Mouse (Mus musculus): ENCODE measurements around the gene Ergic2. TPM values are rescaled to one million over a fixed set of nuclear protein-coding genes. Genes with fewer than 3 reads are reported as not detected.
A peak's percentile ranks its signal among the peaks of the same experiment; 100 is the strongest.
"Not testable (repeated sequence)": the region's sequence is repeated elsewhere in the genome, so short reads cannot be mapped to it uniquely, and the experiment has no call there.

Gene Ergic2
- polyA plus RNA-seq, 1 experiment from 2014 or later, result 207 TPM

DNA sequence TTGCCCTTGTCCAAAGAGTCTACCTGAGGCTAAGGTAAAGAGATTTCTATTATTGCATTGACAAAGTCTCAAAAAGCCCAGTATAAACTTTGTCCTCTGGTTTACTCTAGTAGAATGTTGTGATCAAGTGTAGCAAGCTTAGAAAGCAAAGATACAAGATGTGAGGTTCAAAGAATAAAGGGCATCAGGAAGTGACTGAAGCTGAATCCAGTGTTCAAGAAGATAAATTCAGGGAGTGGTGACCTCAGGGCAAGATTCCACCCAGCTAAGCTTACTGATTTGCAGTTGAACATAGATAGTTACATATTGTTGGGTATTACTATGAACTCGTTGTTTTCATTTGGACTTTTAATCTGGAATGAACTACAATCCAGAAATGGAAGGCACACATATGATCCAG lies 26.5 kb downstream of the Ergic2 start:
- no peak overlapping the region for H3K9ac ChIP-seq
- no peaks in the 10 kb centered on the region for H3K27me3 ChIP-seq (ENCODE audit: insufficient read depth, low read length)
- peaks cover 88% of the 10 kb centered on the region for H3K36me3 ChIP-seq (ENCODE audit: insufficient read depth)
- TF ChIP-seq CTCF (IDR thresholded peaks at IDR 0.05; ENCODE audit: low read depth), result no peak
- no peaks in the 10 kb centered on the region for H3K9me3 ChIP-seq (ENCODE audit: low read depth, low read length)
- no peak overlapping the region for H3K4me3 ChIP-seq (ENCODE audit: low read depth, low read length)
- DNase-seq (no peak), ATAC-seq (ENCODE audit: insufficient read depth) (no peak)
- no peak overlapping the region for H3K4me2 ChIP-seq
- WGBS, result 83% methylated on average over 1 of the region's 1 CpGs
- no peak overlapping the region for H3K27ac ChIP-seq (ENCODE audit: low read depth)
- H3K4me1 ChIP-seq (ENCODE audit: insufficient read depth), result no peaks in the 10 kb centered on the region

DNA sequence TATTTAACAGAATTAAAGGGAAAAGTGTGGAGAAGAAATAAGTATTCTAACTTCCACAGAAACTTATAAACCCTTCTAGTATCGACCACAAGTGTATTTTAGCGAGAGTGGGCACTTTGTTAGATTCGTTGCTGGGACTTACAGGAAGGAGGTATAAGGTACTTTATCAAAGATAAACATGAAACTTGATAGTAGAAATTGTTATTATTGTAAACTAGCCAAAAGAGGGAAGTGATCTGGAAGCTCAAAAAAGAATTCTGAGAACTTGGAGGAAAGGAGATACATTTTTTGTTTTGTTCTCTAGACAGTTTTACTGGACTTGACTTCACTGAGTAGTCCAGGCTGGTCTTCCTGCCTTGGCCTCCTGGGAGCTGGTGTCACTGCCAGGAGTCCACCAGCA lies 39.3 kb downstream of the Ergic2 start:
- no peak overlapping the region for H3K4me2 ChIP-seq
- H3K27me3 ChIP-seq (ENCODE audit: insufficient read depth, low read length), result no peaks in the 10 kb centered on the region
- no peaks in the 10 kb centered on the region for H3K36me3 ChIP-seq (ENCODE audit: insufficient read depth)
- H3K4me3 ChIP-seq (ENCODE audit: low read depth, low read length), result no peak overlapping the region
- 56% methylated on average over 3 of the region's 3 CpGs for WGBS
- H3K9ac ChIP-seq, result no peak overlapping the region
- DNase-seq (no peak), ATAC-seq (ENCODE audit: insufficient read depth) (no peak)
- no peak for TF ChIP-seq CTCF (IDR thresholded peaks at IDR 0.05; ENCODE audit: low read depth)
- H3K4me1 ChIP-seq (ENCODE audit: insufficient read depth), result no peaks in the 10 kb centered on the region
- H3K9me3 ChIP-seq (ENCODE audit: low read depth, low read length), result no peaks in the 10 kb centered on the region
- no peak overlapping the region for H3K27ac ChIP-seq (ENCODE audit: low read depth)

DNA sequence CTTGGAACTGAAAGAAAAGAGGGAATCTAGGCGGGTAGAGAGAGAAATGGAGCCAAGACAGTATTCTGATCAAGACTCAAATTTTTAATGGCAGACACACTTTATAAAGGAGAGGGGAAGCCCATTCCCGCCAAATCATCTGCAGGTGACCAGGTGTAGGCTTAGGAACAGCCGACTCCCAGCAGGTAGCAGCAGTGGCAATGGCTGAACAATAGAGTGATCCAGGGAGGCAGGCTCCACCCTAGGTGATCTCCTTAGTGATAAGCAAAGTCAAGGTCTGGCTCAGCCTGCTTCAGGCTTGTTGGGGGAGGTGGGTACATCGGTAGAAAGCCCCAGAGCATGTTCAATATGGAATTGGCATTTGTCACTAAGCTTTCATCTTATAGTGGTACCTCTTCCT lies 59.9 kb downstream of the Ergic2 start:
- not testable (repeated sequence) for DNase-seq; H3K27ac ChIP-seq (ENCODE audit: low read depth); H3K36me3 ChIP-seq (ENCODE audit: insufficient read depth); H3K27me3 ChIP-seq (ENCODE audit: insufficient read depth, low read length); H3K4me1 ChIP-seq (ENCODE audit: insufficient read depth); H3K4me2 ChIP-seq; ATAC-seq (ENCODE audit: insufficient read depth); H3K4me3 ChIP-seq (ENCODE audit: low read depth, low read length); H3K9me3 ChIP-seq (ENCODE audit: low read depth, low read length); H3K9ac ChIP-seq
- 62% methylated on average over 4 of the region's 4 CpGs for WGBS

DNA sequence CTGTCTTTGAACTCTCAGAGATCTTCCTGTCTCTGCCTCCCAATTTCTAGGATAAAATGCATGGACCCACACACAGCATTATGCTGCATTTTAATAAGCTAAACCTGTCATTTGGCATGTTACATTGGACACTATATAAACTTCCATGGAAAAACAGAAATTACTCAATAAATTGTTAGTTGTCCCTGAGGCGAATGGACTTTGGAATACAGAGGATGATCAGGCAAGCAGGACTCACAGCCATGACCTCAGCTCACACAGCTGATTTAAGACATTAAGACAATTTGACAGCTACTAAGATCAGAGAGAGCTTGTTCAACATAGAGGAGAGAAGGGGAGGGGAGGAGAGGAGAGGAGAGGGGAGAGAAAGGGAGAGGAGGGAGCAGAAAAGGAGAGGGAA lies 69.8 kb downstream of the Ergic2 start:
- no peak for TF ChIP-seq CTCF (IDR thresholded peaks at IDR 0.05; ENCODE audit: low read depth)
- Histone ChIP-seq H3K4me3 (ENCODE audit: low read depth, low read length) (no peak overlapping the region), H3K9ac (no peak overlapping the region), H3K27ac (ENCODE audit: low read depth) (no peak overlapping the region), H3K9me3 (ENCODE audit: low read depth, low read length) (peaks cover 2% of the 10 kb centered on the region; the same call in 1 of the 2 replicates), H3K4me1 (ENCODE audit: insufficient read depth) (no peaks in the 10 kb centered on the region), H3K36me3 (ENCODE audit: insufficient read depth) (no peaks in the 10 kb centered on the region), H3K27me3 (ENCODE audit: insufficient read depth, low read length) (no peaks in the 10 kb centered on the region), H3K4me2 (no peak overlapping the region)
- DNase-seq (no peak), ATAC-seq (ENCODE audit: insufficient read depth) (no peak)
- WGBS, result 78% methylated on average over 1 of the region's 1 CpGs

DNA sequence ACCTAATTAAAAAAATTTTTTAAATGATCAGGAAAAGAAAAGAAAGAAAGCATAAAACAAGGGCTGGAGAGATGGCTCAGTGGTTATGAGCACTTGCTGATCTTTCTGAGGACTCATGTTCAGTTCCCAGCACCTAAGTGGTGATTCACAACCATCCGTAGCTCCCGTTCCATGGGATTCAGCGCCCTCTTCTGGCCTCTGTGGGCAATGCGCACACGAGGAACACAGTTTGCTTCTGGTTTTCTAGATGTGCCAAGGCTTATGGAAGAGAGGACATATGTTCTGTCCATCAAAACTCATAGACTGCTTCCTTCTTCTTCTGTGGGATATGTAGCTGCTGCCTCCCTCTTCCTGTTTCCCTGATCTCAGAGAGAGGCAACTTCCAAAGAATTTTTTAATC lies 70.3 kb downstream of the Ergic2 start:
- DNase-seq, result no peak
- no peak overlapping the region for H3K9ac ChIP-seq
- H3K4me2 ChIP-seq, result no peak overlapping the region
- H3K4me1 ChIP-seq (ENCODE audit: insufficient read depth), result no peaks in the 10 kb centered on the region
- H3K27ac ChIP-seq (ENCODE audit: low read depth), result no peak overlapping the region
- ATAC-seq (ENCODE audit: insufficient read depth), result no peak
- no peaks in the 10 kb centered on the region for H3K27me3 ChIP-seq (ENCODE audit: insufficient read depth, low read length)
- TF ChIP-seq CTCF (IDR thresholded peaks at IDR 0.05; ENCODE audit: low read depth), result no peak; the same call in 1 of the 2 replicates
- H3K4me3 ChIP-seq (ENCODE audit: low read depth, low read length), result no peak overlapping the region
- no peaks in the 10 kb centered on the region for H3K36me3 ChIP-seq (ENCODE audit: insufficient read depth)
- 84% methylated on average over 5 of the region's 5 CpGs for WGBS
- H3K9me3 ChIP-seq (ENCODE audit: low read depth, low read length), result peaks cover 2% of the 10 kb centered on the region; the same call in 1 of the 2 replicates

- ATAC-seq (ENCODE audit: insufficient read depth), result no peak
Measured at GRCm38 (mm10) chr6:148139288-148139995, 72.7 kb downstream of the Ergic2 start.

GRCm38 (mm10) chr6:148135769-148136382 lies 76.3 kb downstream of the Ergic2 start:
- 26% methylated on average over 9 of the region's 9 CpGs for WGBS
- TF ChIP-seq CTCF (IDR thresholded peaks at IDR 0.05; ENCODE audit: low read depth), result peak; percentile 93
- H3K27ac ChIP-seq (ENCODE audit: low read depth), result no peak overlapping the region
- no peaks in the 10 kb centered on the region for H3K9me3 ChIP-seq (ENCODE audit: low read depth, low read length)
- H3K27me3 ChIP-seq (ENCODE audit: insufficient read depth, low read length), result no peaks in the 10 kb centered on the region
- H3K4me1 ChIP-seq (ENCODE audit: insufficient read depth), result no peaks in the 10 kb centered on the region
- no peaks in the 10 kb centered on the region for H3K36me3 ChIP-seq (ENCODE audit: insufficient read depth)
- DNase-seq (peak; percentile 91), ATAC-seq (ENCODE audit: insufficient read depth) (peak; percentile 87; the same call in 1 of the 2 replicates)
- no peak overlapping the region for H3K9ac ChIP-seq
- no peak overlapping the region for H3K4me2 ChIP-seq
- no peak overlapping the region for H3K4me3 ChIP-seq (ENCODE audit: low read depth, low read length)

More at GRCm38 (mm10) chr6:148139288-148139995, 72.7 kb downstream of the Ergic2 start:
- Histone ChIP-seq H3K4me2 (no peak overlapping the region), H3K36me3 (ENCODE audit: insufficient read depth) (no peaks in the 10 kb centered on the region), H3K4me3 (ENCODE audit: low read depth, low read length) (no peak overlapping the region), H3K4me1 (ENCODE audit: insufficient read depth) (no peaks in the 10 kb centered on the region), H3K27ac (ENCODE audit: low read depth) (no peak overlapping the region), H3K9ac (no peak overlapping the region), H3K27me3 (ENCODE audit: insufficient read depth, low read length) (no peaks in the 10 kb centered on the region), H3K9me3 (ENCODE audit: low read depth, low read length) (peaks cover 2% of the 10 kb centered on the region; the same call in 1 of the 2 replicates)
- no peak for DNase-seq
- WGBS, result 86% methylated on average over 6 of the region's 6 CpGs
- TF ChIP-seq CTCF (IDR thresholded peaks at IDR 0.05; ENCODE audit: low read depth), result no peak

All from lung, embryonic 14.5 days (tissue).